Mouse (Mus musculus) C2C12 (cell line): ENCODE results near the gene Iffo2.

ENCODE experiments used
- CTCF ChIP-seq: IDR thresholded peaks from one replicate; pipeline ENCODE4 v1.5.1; 2011; ENCODE audit not compliant: control insufficient read depth, insufficient read depth, insufficient read length
- MYOG ChIP-seq: IDR thresholded peaks from one replicate; pipeline ENCODE4 v1.6.1; 2011; ENCODE audit not compliant: control insufficient read depth, insufficient read length; ENCODE audit errors: extremely low read depth
- USF1 ChIP-seq: IDR thresholded peaks from one replicate; pipeline ENCODE4 v1.6.1; 2011; ENCODE audit warnings: low read depth, mild to moderate bottlenecking, control low read depth, moderate library complexity

- TF ChIP-seq CTCF: no peak
- no peak for TF ChIP-seq USF1
- TF ChIP-seq MYOG: no peak
These were observed 63.0 kb downstream of the Iffo2 start for GRCm38 (mm10) chr4:139593383-139593782.
